Mouse (Mus musculus): ENCODE data around the gene Pax3. TPM values are rescaled to one million over a fixed set of nuclear protein-coding genes. Genes with fewer than 3 reads are reported as not detected.

Pax3 gene
- polyA plus RNA-seq, 1 experiment from 2014 or later = 0.05 TPM

DNA sequence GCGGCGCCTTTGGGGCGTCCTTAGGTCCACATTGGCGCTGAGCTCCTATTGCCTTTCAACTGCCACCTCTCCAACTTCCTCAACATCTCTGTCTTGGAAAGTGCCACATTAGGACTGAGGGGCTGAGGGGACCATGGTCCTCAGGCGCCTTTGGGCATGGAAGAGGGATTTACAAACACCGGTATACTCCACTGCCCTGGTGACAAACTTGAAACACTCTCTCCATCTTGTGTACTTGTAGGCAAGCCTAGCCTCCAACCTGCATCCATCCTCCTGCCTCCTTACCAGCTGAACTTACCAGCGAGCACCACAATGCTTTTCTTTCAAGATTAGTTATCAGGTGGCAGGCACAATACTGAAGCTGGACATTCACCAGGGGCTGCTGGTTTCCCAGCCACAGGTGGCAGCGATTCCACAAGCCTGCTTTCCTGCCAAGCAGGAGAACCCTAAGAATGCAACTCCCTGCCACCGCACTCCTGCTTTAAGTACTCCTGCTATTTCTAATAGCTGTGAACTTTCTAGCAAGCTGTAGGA lies 11.4 kb upstream of the Pax3 start:
- Histone ChIP-seq H3K9ac (no peak overlapping the region), H3K4me2 (no peak overlapping the region), H3K4me3 (replicated peaks) (no peak overlapping the region), H3K27ac (no peak overlapping the region), H3K9me3 (no peaks in the 10 kb centered on the region), H3K36me3 (no peaks in the 10 kb centered on the region), H3K27me3 (replicated peaks) (peaks cover 98% of the 10 kb centered on the region), H3K4me1 (peaks cover 6% of the 10 kb centered on the region; the same call in 1 of the 2 replicates)
- whole genome bisulfite sequencing = 2% methylated on average over 9 of the region's 9 CpGs
- ATAC-seq (ENCODE audit: insufficient read depth, low FRiP score, low read depth) = no peak

DNA sequence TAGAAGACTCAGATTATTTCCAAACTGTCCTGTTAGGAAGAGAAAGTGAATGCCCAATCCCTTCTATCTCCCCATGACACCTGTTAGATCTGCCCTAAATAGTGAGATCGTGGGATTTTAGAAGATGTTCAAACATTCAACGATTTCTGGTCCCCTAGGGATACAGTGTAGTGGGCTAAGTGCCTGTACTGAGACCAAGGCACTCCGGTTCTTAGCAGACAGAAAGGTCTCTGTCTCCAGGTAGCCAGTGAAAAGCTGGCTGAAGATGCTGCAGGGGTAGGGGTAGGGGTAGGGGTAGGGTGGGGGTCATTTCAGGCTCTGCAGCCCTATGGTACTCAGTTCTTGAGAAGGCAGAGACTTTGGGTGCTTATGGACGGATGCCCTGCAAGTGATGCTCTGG lies 7.4 kb upstream of the Pax3 start:
- Histone ChIP-seq H3K27ac (no peak overlapping the region), H3K4me2 (peak overlapping the region; percentile 62; the same call in 1 of the 2 replicates), H3K4me1 (peaks cover 8% of the 10 kb centered on the region; the same call in 1 of the 2 replicates), H3K9ac (no peak overlapping the region), H3K36me3 (no peaks in the 10 kb centered on the region), H3K27me3 (replicated peaks) (peaks cover 94% of the 10 kb centered on the region), H3K4me3 (replicated peaks) (0 out of 2 replicates have a peak overlapping the region, but pooled peaks have one; percentile 40), H3K9me3 (no peaks in the 10 kb centered on the region)
- no peak for ATAC-seq (ENCODE audit: insufficient read depth, low FRiP score, low read depth)
- 16% methylated on average over 4 of the region's 4 CpGs for WGBS

GRCm38 (mm10) chr1:78203622-78204211 lies 6.8 kb upstream of the Pax3 start:
- Histone ChIP-seq H3K9ac (no peak overlapping the region), H3K9me3 (no peaks in the 10 kb centered on the region), H3K27me3 (replicated peaks) (peaks cover 94% of the 10 kb centered on the region), H3K36me3 (no peaks in the 10 kb centered on the region), H3K27ac (no peak overlapping the region), H3K4me1 (peaks cover 8% of the 10 kb centered on the region; the same call in 1 of the 2 replicates), H3K4me2 (peak overlapping the region; percentile 62), H3K4me3 (replicated peaks) (peak overlapping the region; percentile 40)
- under 1% methylated on average over 33 of the region's 33 CpGs for WGBS
- no peak for ATAC-seq (ENCODE audit: insufficient read depth, low FRiP score, low read depth)

GRCm38 (mm10) chr1:78203086-78203614 lies 6.2 kb upstream of the Pax3 start:
- WGBS = under 1% methylated on average over 14 of the region's 14 CpGs
- peak overlapping the region; percentile 62 for H3K4me2 ChIP-seq
- H3K9ac ChIP-seq = no peak overlapping the region
- H3K9me3 ChIP-seq = no peaks in the 10 kb centered on the region
- H3K27me3 ChIP-seq (replicated peaks) = peaks cover 94% of the 10 kb centered on the region
- no peaks in the 10 kb centered on the region for H3K36me3 ChIP-seq
- no peak overlapping the region for H3K27ac ChIP-seq
- no peak for ATAC-seq (ENCODE audit: insufficient read depth, low FRiP score, low read depth)
- peaks cover 8% of the 10 kb centered on the region; the same call in 1 of the 2 replicates for H3K4me1 ChIP-seq
- H3K4me3 ChIP-seq (replicated peaks) = peak overlapping the region; percentile 40

DNA sequence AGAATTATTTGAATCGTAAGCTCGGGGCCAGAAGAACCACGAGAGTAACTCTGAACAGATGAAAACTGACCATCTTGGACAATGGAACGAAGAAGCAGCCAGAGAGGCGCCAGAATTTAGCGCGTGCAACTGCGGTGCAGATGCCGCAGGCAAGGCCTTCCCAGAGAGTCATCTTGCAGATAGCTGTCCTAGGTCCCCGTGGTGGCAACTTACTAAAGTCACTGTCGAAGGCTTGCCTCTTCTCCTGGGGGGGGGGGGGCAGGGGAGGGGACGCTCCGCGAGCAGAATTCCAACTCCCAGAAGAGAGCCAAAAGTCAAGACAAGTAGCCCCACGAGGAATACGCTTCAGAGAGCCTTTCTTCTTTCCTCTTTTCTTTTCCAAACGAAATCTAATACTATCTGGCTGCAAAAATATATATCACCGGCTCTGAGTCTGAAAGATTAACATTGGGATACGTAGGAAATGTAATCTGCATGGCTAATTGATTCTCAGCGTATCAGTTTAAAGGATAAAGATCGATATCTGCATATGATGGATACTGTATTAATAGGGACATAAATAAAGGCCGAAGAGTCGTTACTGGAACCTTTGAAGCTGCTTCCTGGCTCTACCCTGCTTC lies 5.6 kb upstream of the Pax3 start:
- 2% methylated on average over 23 of the region's 23 CpGs for WGBS
- H3K9me3 ChIP-seq = no peaks in the 10 kb centered on the region
- no peak overlapping the region for H3K4me3 ChIP-seq (replicated peaks)
- H3K4me2 ChIP-seq = no peak overlapping the region
- ATAC-seq (ENCODE audit: insufficient read depth, low FRiP score, low read depth) = no peak
- H3K27me3 ChIP-seq (replicated peaks) = peaks cover 94% of the 10 kb centered on the region
- no peak overlapping the region for H3K9ac ChIP-seq
- H3K4me1 ChIP-seq = peaks cover 8% of the 10 kb centered on the region; the same call in 1 of the 2 replicates
- no peak overlapping the region for H3K27ac ChIP-seq
- no peaks in the 10 kb centered on the region for H3K36me3 ChIP-seq

GRCm38 (mm10) chr1:78201251-78202010 lies 4.5 kb upstream of the Pax3 start:
- Histone ChIP-seq H3K27me3 (replicated peaks) (peaks cover 94% of the 10 kb centered on the region), H3K4me3 (replicated peaks) (no peak overlapping the region), H3K4me1 (peaks cover 16% of the 10 kb centered on the region), H3K9me3 (no peaks in the 10 kb centered on the region), H3K9ac (no peak overlapping the region), H3K36me3 (no peaks in the 10 kb centered on the region), H3K4me2 (no peak overlapping the region), H3K27ac (no peak overlapping the region)
- no peak for ATAC-seq (ENCODE audit: insufficient read depth, low FRiP score, low read depth)
- WGBS = 2% methylated on average over 28 of the region's 28 CpGs

GRCm38 (mm10) chr1:78200191-78200590 lies 3.3 kb upstream of the Pax3 start:
- WGBS = 1% methylated on average over 15 of the region's 15 CpGs
- ATAC-seq (ENCODE audit: insufficient read depth, low FRiP score, low read depth) = no peak
- H3K9ac ChIP-seq = no peak overlapping the region
- H3K4me3 ChIP-seq (replicated peaks) = no peak overlapping the region
- no peaks in the 10 kb centered on the region for H3K36me3 ChIP-seq
- H3K27ac ChIP-seq = no peak overlapping the region
- H3K4me2 ChIP-seq = no peak overlapping the region
- peaks cover 93% of the 10 kb centered on the region for H3K27me3 ChIP-seq (replicated peaks)
- no peaks in the 10 kb centered on the region for H3K9me3 ChIP-seq
- H3K4me1 ChIP-seq = peaks cover 19% of the 10 kb centered on the region

GRCm38 (mm10) chr1:78199221-78199620 lies 2.3 kb upstream of the Pax3 start:
- Histone ChIP-seq H3K9me3 (no peaks in the 10 kb centered on the region), H3K9ac (no peak overlapping the region), H3K27ac (no peak overlapping the region), H3K4me3 (replicated peaks) (no peak overlapping the region), H3K36me3 (no peaks in the 10 kb centered on the region), H3K4me2 (no peak overlapping the region), H3K4me1 (peaks cover 19% of the 10 kb centered on the region), H3K27me3 (replicated peaks) (peaks cover 87% of the 10 kb centered on the region)
- 5% methylated on average over 9 of the region's 9 CpGs for WGBS
- ATAC-seq (ENCODE audit: insufficient read depth, low FRiP score, low read depth) = no peak

- Histone ChIP-seq H3K4me3 (replicated peaks) (no peak overlapping the region), H3K27me3 (replicated peaks) (peaks cover 85% of the 10 kb centered on the region), H3K9me3 (no peaks in the 10 kb centered on the region), H3K4me2 (no peak overlapping the region), H3K27ac (no peak overlapping the region), H3K36me3 (no peaks in the 10 kb centered on the region), H3K9ac (no peak overlapping the region), H3K4me1 (peaks cover 14% of the 10 kb centered on the region)
- 2% methylated on average over 9 of the region's 9 CpGs for WGBS
- ATAC-seq (ENCODE audit: insufficient read depth, low FRiP score, low read depth) = no peak
Measured at GRCm38 (mm10) chr1:78198319-78198940, 1.5 kb upstream of the Pax3 start.

DNA sequence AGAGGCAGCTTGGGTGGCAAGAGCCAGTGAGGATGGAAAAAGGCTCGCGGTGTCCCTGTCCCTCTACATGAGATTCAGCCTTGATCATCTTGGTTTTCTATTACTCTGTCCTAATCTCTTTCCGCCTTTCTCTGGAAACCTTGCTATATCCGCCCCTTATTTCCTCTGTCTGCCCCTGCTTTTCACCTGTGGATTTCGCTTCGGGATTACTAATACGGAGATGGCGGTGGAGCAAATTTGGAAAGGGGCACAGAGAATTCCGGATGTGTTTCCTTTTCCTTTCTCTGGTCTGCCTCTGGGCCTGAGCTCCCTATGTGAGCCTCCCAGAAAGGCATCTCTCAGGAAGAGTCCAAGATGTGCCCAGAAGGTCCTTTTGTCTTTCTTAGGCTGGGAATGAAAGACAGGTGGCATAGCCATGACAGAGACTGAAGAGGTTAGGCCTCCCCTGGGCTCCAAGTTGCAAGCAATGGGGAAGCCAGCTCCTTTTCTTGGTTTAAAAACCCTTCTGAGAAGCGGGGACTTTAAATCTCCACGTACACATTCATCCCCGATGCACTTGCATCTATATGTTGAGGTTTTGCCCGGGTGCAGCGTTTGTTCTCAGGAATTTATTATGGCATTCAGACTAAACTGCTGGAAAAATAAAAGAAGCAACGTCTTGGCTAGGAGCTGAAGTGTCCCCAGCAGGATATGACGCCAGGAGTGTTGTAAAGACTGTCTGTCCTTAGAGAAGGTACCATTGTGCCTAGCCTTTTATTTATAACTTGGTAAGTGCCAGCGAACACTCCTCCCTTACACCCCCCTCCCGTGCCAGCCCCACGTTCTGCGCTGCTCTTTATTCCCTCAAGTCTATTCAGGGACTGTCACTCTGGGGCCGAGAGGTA lies 659 bp upstream of the Pax3 start:
- ATAC-seq (ENCODE audit: insufficient read depth, low FRiP score, low read depth) = no peak
- Histone ChIP-seq H3K27ac (no peak overlapping the region), H3K4me2 (peak overlapping the region; percentile 48), H3K4me1 (peaks cover 11% of the 10 kb centered on the region; the same call in 1 of the 2 replicates), H3K9me3 (no peaks in the 10 kb centered on the region), H3K9ac (no peak overlapping the region), H3K4me3 (replicated peaks) (peak overlapping the region; percentile 23), H3K36me3 (no peaks in the 10 kb centered on the region), H3K27me3 (replicated peaks) (peaks cover 82% of the 10 kb centered on the region)
- WGBS = 3% methylated on average over 21 of the region's 21 CpGs

All from stomach, embryonic 15.5 days (tissue).